Comparison of ENCODE assay signal across 16 mouse cellular contexts in genomic region chr19:3838931-3839330, GRCm38 (mm10).
"Had no signal": no experiment of that assay in that cellular context is flagged by ENCODE, and none has a peak within 500 bp of the region (broad histone marks: within the 10 kb centered on the region; RNA-seq: fewer than 3 reads in every experiment).

No protein-coding gene starts in this region.

- H3K4me1 ChIP-seq: limb, embryonic 10.5 days; midbrain, embryonic 10.5 days; midbrain, embryonic 13.5 days had no signal

- H3K9me3 ChIP-seq: limb, embryonic 10.5 days; limb, embryonic 13.5 days; liver, embryonic 12.5 days; liver, embryonic 15.5 days; midbrain, embryonic 10.5 days; midbrain, embryonic 13.5 days had no signal

- H3K4me3 ChIP-seq: limb, embryonic 10.5 days; limb, embryonic 13.5 days; liver, embryonic 12.5 days; liver, embryonic 15.5 days; megakaryocyte, embryonic 14.5 days; midbrain, embryonic 10.5 days; midbrain, embryonic 13.5 days had no signal

- H3K9ac ChIP-seq: limb, embryonic 13.5 days; liver, embryonic 12.5 days; liver, embryonic 15.5 days; midbrain, embryonic 13.5 days had no signal

- H3K4me2 ChIP-seq: limb, embryonic 13.5 days; liver, embryonic 12.5 days; liver, embryonic 15.5 days; midbrain, embryonic 13.5 days had no signal

- DNase-seq: kidney, adult 2 months; kidney, postnatal 36 days; liver; lung, adult 2 months; lung, postnatal 36 days; thymus, adult 18-20 months; thymus, postnatal 36 days had no signal

- H3K36me3 ChIP-seq: limb, embryonic 10.5 days; limb, embryonic 13.5 days; liver, embryonic 12.5 days; liver, embryonic 15.5 days; midbrain, embryonic 10.5 days; midbrain, embryonic 13.5 days had no signal

- H3K27me3 ChIP-seq: limb, embryonic 13.5 days; liver, embryonic 15.5 days; midbrain, embryonic 13.5 days had no signal

- ATAC-seq: intestine, postnatal 0 days; liver, embryonic 12.5 days; midbrain, embryonic 13.5 days; midbrain, embryonic 16.5 days had no signal

- H3K27ac ChIP-seq: limb, embryonic 10.5 days; limb, embryonic 13.5 days; liver, embryonic 12.5 days; liver, embryonic 15.5 days; midbrain, embryonic 10.5 days; midbrain, embryonic 13.5 days had no signal
